Mouse (Mus musculus): ENCODE data around the gene Aldh9a1.

DNA sequence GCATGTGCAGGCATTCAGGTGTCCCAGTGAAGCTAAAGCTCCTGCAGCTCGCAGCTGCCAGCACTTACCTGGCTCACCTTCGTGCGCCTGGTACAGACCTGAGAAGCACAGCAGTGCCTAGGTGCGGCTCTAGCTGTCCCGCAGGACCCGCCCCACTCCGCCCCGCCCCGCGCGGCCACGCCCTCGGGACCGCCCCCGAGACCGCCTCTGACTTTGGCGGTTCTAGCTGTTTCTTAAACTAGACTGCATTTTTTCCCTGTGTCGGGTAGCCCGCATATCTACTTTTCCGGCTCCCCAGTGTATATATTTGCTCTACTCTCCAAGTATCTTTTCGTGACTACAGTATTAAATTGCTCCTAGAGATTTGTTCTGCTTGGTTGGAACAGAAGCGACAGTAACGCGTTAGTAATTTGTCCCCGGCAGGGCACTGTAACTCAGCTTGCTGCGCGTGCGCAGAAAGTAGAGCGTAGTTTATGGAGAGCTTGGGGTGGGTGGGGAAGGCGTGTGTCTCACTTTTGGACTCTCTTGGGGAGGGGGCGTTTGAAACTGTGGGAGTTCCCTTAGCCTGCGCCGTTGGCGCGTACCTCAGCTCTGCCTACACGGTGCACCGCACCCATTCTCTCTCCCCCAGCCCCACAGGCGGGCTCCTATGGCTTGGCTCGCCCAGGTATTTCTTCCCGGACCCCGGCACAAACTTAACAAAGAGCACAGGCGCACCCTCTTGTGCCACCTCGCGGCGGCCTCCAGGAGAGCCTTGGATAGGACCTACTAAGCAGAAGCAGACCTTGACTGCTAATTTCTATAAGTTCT lies 44.1 kb downstream of the Aldh9a1 start, which contains the start of gene Mgst3:
- peak; percentile 69 for TF ChIP-seq CTCF (IDR thresholded peaks at IDR 0.05; ENCODE audit: borderline replicate concordance, control insufficient read depth, extremely low read depth, insufficient read depth, low read length, poor library complexity)
- peak; percentile 89 for TF ChIP-seq POLR2A (IDR thresholded peaks at IDR 0.05; ENCODE audit: control insufficient read depth, extremely low read depth, insufficient read depth, low read length, poor library complexity)
